Mouse (Mus musculus): ENCODE measurements at regions not wholly inside any gene's neighbourhood (a gene's known extent, or its start where the extent isn't known, plus 50 kb on each side); places are given as distances from the start of the nearest gene placed in this dataset.

DNA sequence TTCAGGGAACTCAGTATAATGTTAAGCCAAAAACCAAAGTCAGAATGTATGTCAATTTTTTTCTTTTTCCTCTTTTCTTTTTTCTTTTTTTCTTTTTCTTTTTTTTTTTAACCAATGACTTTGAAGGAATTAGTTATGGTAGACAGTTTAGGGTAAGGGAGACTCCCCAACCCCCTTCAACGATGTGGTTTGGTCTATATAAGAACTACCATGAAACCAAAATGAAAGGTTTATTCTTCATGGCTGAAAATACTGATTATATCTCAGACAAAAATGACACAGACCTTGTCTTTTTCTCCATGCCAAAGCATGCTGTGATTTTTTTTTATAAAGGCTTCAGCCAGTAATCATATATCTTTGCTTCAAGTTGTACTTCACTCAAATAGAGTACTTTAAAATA is 526.7 kb downstream of the Ptprc start:
- Histone ChIP-seq H3K4me1 (ENCODE audit: control insufficient read depth, insufficient read depth, low read length) (peaks cover 2% of the 10 kb centered on the region; the same call in 1 of the 2 replicates), H3K4me3 (replicated peaks; ENCODE audit: extremely low read depth, low read depth, low read length) (no peak overlapping the region)
- TF ChIP-seq CTCF (IDR thresholded peaks at IDR 0.05; ENCODE audit: insufficient read depth, low read length) = no peak
- TF ChIP-seq POLR2A (IDR thresholded peaks at IDR 0.05; ENCODE audit: borderline replicate concordance, extremely low read depth, low read depth, low read length) = no peak
- no peak for DNase-seq
- 92% methylated on average over 1 of the region's 1 CpGs for WGBS

GRCm38 (mm10) chr1:137644601-137645040 is 530.9 kb downstream of the Ptprc start:
- peaks cover 2% of the 10 kb centered on the region; the same call in 1 of the 2 replicates for H3K4me1 ChIP-seq (ENCODE audit: control insufficient read depth, insufficient read depth, low read length)
- 46% methylated on average over 6 of the region's 6 CpGs for WGBS
- DNase-seq = no peak

GRCm38 (mm10) chr1:137643508-137643907 is 532.0 kb downstream of the Ptprc start:
- Histone ChIP-seq H3K4me1 (ENCODE audit: control insufficient read depth, insufficient read depth, low read length) (peaks cover 2% of the 10 kb centered on the region; the same call in 1 of the 2 replicates), H3K4me3 (replicated peaks; ENCODE audit: extremely low read depth, low read depth, low read length) (no peak overlapping the region)
- WGBS = 93% methylated on average over 1 of the region's 1 CpGs
- DNase-seq = no peak
- TF ChIP-seq POLR2A (IDR thresholded peaks at IDR 0.05; ENCODE audit: borderline replicate concordance, extremely low read depth, low read depth, low read length) (no peak), CTCF (IDR thresholded peaks at IDR 0.05; ENCODE audit: insufficient read depth, low read length) (no peak)

More at GRCm38 (mm10) chr1:137644601-137645040, 530.9 kb downstream of the Ptprc start:
- H3K4me3 ChIP-seq (replicated peaks; ENCODE audit: extremely low read depth, low read depth, low read length) = no peak overlapping the region
- TF ChIP-seq CTCF (IDR thresholded peaks at IDR 0.05; ENCODE audit: insufficient read depth, low read length) (no peak), POLR2A (IDR thresholded peaks at IDR 0.05; ENCODE audit: borderline replicate concordance, extremely low read depth, low read depth, low read length) (no peak)

DNA sequence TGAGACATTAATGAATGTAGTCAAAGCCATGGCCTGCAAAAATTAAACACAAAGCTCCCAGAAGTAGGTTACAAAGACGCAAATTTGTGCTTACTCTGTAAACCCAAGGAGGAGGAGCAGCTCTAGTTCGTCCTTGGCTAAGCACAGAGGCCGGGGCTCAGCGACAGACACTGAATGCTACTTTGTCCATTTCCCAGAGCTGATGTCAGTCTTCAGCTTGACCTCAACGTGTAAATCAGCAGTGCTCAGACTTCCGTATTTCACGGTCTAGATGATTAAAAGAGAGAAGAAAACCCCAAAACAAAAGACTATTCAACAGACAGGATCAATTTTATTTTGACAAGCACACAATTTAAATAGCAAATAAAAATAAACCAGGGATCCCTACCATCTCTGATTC is 534.7 kb downstream of the Ptprc start:
- H3K4me3 ChIP-seq (replicated peaks; ENCODE audit: extremely low read depth, low read depth, low read length) = no peak overlapping the region
- DNase-seq = no peak
- no peak for TF ChIP-seq POLR2A (IDR thresholded peaks at IDR 0.05; ENCODE audit: borderline replicate concordance, extremely low read depth, low read depth, low read length)
- no peak for TF ChIP-seq CTCF (IDR thresholded peaks at IDR 0.05; ENCODE audit: insufficient read depth, low read length)
- peaks cover 2% of the 10 kb centered on the region; the same call in 1 of the 2 replicates for H3K4me1 ChIP-seq (ENCODE audit: control insufficient read depth, insufficient read depth, low read length)
- 54% methylated on average over 7 of the region's 7 CpGs for WGBS

DNA sequence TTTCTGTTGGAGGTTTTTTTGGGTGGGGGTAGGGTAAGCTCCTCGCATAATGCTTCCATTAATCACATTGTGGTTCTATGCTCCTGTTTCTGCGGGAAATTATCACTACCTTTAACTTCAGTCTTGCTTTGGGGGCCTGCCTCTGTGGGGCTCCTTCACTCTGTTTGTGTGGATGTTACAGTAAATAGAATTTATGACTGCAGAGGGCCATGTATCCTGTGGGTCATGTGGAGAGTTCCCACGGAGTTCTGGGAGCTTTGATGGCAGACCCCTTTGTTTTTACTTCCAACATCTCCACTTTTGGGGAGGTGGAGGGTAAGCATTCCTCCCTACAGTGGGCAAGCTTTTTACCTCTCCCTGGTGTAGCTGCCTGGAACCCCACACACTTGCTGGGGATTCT is 538.6 kb downstream of the Ptprc start:
- WGBS = 67% methylated on average over 3 of the region's 3 CpGs
- Histone ChIP-seq H3K4me3 (replicated peaks; ENCODE audit: extremely low read depth, low read depth, low read length) (no peak overlapping the region), H3K4me1 (ENCODE audit: control insufficient read depth, insufficient read depth, low read length) (no peaks in the 10 kb centered on the region)
- TF ChIP-seq CTCF (IDR thresholded peaks at IDR 0.05; ENCODE audit: insufficient read depth, low read length) = no peak
- no peak for TF ChIP-seq POLR2A (IDR thresholded peaks at IDR 0.05; ENCODE audit: borderline replicate concordance, extremely low read depth, low read depth, low read length)
- DNase-seq = no peak

- 88% methylated on average over 3 of the region's 3 CpGs for WGBS
- no peak for DNase-seq
- TF ChIP-seq CTCF (IDR thresholded peaks at IDR 0.05; ENCODE audit: insufficient read depth, low read length) (no peak), POLR2A (IDR thresholded peaks at IDR 0.05; ENCODE audit: borderline replicate concordance, extremely low read depth, low read depth, low read length) (no peak)
- H3K4me3 ChIP-seq (replicated peaks; ENCODE audit: extremely low read depth, low read depth, low read length) = no peak overlapping the region
- H3K4me1 ChIP-seq (ENCODE audit: control insufficient read depth, insufficient read depth, low read length) = no peaks in the 10 kb centered on the region
Measured at GRCm38 (mm10) chr1:137636321-137636944, 539.1 kb downstream of the Ptprc start.

DNA sequence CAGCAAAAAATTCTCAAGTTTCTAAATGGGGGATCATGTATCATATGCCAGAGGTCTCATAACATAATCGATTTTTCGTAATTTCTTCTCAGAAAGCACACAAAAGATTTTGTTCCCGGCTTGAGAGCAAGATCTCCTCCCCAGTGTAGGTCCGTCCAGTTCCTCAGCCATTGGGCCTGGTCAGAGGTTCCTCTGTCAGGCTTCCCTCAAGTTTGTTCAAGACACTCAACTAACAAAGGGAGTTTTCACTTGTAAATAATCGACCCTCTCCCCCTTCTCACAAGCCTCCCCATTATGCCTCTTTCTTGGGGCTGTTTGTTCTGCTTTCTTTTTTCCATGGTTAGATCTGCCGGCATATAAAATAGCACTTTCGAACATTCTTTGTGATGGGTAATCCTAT is 539.7 kb downstream of the Ptprc start:
- no peaks in the 10 kb centered on the region for H3K4me1 ChIP-seq (ENCODE audit: control insufficient read depth, insufficient read depth, low read length)
- no peak for TF ChIP-seq POLR2A (IDR thresholded peaks at IDR 0.05; ENCODE audit: borderline replicate concordance, extremely low read depth, low read depth, low read length)
- TF ChIP-seq CTCF (IDR thresholded peaks at IDR 0.05; ENCODE audit: insufficient read depth, low read length) = no peak
- 79% methylated on average over 7 of the region's 7 CpGs for WGBS
- no peak for DNase-seq
- H3K4me3 ChIP-seq (replicated peaks; ENCODE audit: extremely low read depth, low read depth, low read length) = no peak overlapping the region

- no peaks in the 10 kb centered on the region for H3K4me1 ChIP-seq (ENCODE audit: control insufficient read depth, insufficient read depth, low read length)
Measured at GRCm38 (mm10) chr1:137631546-137631945, 544.0 kb downstream of the Ptprc start.

DNA sequence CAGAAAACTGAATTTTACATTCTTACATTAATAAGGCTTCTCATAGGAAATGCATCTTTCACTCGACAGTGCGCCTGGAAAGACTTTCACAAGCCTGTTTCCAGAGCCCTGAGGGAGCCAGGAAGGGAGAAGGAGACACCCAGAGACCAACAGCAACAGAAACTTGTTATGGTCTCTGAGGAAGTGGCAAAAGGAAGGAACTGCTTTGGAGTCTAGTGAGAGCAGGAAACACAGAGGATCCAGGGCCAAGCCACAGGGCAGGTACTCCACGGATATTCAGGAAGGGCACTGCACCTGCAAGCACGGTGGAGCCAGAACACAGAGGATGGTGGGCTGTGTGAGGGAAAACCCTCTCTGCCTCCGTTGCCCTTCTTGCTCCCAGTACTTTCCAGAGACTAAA is 554.8 kb downstream of the Ptprc start:
- Histone ChIP-seq H3K4me1 (ENCODE audit: control insufficient read depth, insufficient read depth, low read length) (peaks cover 6% of the 10 kb centered on the region; the same call in 1 of the 2 replicates), H3K4me3 (replicated peaks; ENCODE audit: extremely low read depth, low read depth, low read length) (no peak overlapping the region)
- 42% methylated on average over 5 of the region's 5 CpGs for WGBS
- TF ChIP-seq POLR2A (IDR thresholded peaks at IDR 0.05; ENCODE audit: borderline replicate concordance, extremely low read depth, low read depth, low read length) (no peak), CTCF (IDR thresholded peaks at IDR 0.05; ENCODE audit: insufficient read depth, low read length) (no peak)
- DNase-seq = no peak

More at GRCm38 (mm10) chr1:137631546-137631945, 544.0 kb downstream of the Ptprc start:
- no peak for DNase-seq
- H3K4me3 ChIP-seq (replicated peaks; ENCODE audit: extremely low read depth, low read depth, low read length) = no peak overlapping the region
- TF ChIP-seq POLR2A (IDR thresholded peaks at IDR 0.05; ENCODE audit: borderline replicate concordance, extremely low read depth, low read depth, low read length) (no peak), CTCF (IDR thresholded peaks at IDR 0.05; ENCODE audit: insufficient read depth, low read length) (no peak)

DNA sequence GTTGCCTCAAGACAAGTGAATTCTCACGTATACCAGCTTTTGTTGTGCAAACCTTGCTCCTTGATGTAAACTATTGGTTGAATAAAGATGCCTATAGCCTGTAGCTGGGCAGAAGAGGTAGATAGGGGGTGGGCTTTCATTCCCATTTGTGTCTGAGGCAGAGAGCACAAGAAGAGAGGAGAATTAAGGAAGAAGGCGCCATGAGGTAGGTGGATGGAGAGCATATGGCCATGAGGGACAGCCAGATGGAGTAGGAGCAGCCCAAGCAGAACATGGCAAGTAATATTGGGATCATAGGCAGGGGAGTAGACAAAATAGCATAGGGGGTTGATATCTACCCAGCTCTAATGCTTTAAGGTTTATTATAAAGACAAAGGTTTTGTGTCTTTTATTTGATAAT is 557.3 kb downstream of the Ptprc start:
- Histone ChIP-seq H3K4me3 (replicated peaks; ENCODE audit: extremely low read depth, low read depth, low read length) (no peak overlapping the region), H3K4me1 (ENCODE audit: control insufficient read depth, insufficient read depth, low read length) (peaks cover 6% of the 10 kb centered on the region; the same call in 1 of the 2 replicates)
- no peak for TF ChIP-seq POLR2A (IDR thresholded peaks at IDR 0.05; ENCODE audit: borderline replicate concordance, extremely low read depth, low read depth, low read length)
- no peak for TF ChIP-seq CTCF (IDR thresholded peaks at IDR 0.05; ENCODE audit: insufficient read depth, low read length)
- 95% methylated on average over 2 of the region's 2 CpGs for WGBS
- DNase-seq = no peak

Measured in lung, adult 2 months (tissue).